Comparison of ENCODE assay signal across 30 mouse cellular contexts in genomic region chr13:51873786-51874185, GRCm38 (mm10).
"Had no signal": no experiment of that assay in that cellular context is flagged by ENCODE, and none has a peak within 500 bp of the region (broad histone marks: within the 10 kb centered on the region; RNA-seq: fewer than 3 reads in every experiment).

No protein-coding gene starts in this region.

- H3K4me2 ChIP-seq: limb, embryonic 12.5 days; limb, embryonic 13.5 days; limb, embryonic 15.5 days; liver, embryonic 13.5 days; liver, embryonic 15.5 days; lung, embryonic 14.5 days; lung, embryonic 15.5 days; midbrain, embryonic 12.5 days; midbrain, embryonic 13.5 days; midbrain, embryonic 15.5 days; neural tube, embryonic 12.5 days; neural tube, embryonic 13.5 days had no signal

- H3K9me3 ChIP-seq: limb, embryonic 10.5 days; limb, embryonic 12.5 days; limb, embryonic 13.5 days; limb, embryonic 15.5 days; liver, embryonic 13.5 days; liver, embryonic 15.5 days; lung, embryonic 15.5 days; midbrain, embryonic 10.5 days; midbrain, embryonic 12.5 days; midbrain, embryonic 15.5 days; neural tube, embryonic 12.5 days; neural tube, embryonic 13.5 days had no signal

- DNase-seq: left cerebral cortex, postnatal 4 days; liver; liver, embryonic 13.5 days; lung, adult 18-20 months; lung, adult 2 months; lung, embryonic 14.5 days; lung, postnatal 10 days; lung, postnatal 14 days; lung, postnatal 36 days; lung, postnatal 4 days; midbrain, embryonic 14.5 days had no signal

- H3K4me3 ChIP-seq: left cerebral cortex, adult 2 months; limb, embryonic 10.5 days; limb, embryonic 12.5 days; limb, embryonic 13.5 days; limb, embryonic 15.5 days; liver, embryonic 13.5 days; liver, embryonic 15.5 days; lung, embryonic 15.5 days; megakaryocyte, embryonic 14.5 days; midbrain, embryonic 10.5 days; midbrain, embryonic 12.5 days; midbrain, embryonic 13.5 days; midbrain, embryonic 15.5 days; myocyte; neural tube, embryonic 12.5 days; neural tube, embryonic 13.5 days had no signal

- H3K27me3 ChIP-seq: limb, embryonic 12.5 days; limb, embryonic 13.5 days; limb, embryonic 15.5 days; liver, embryonic 13.5 days; lung, embryonic 15.5 days; neural tube, embryonic 12.5 days; neural tube, embryonic 13.5 days had no signal

- H3K9ac ChIP-seq: limb, embryonic 12.5 days; limb, embryonic 13.5 days; limb, embryonic 15.5 days; liver, embryonic 13.5 days; liver, embryonic 14.5 days; liver, embryonic 15.5 days; lung, embryonic 14.5 days; lung, embryonic 15.5 days; midbrain, embryonic 12.5 days; midbrain, embryonic 13.5 days; midbrain, embryonic 15.5 days; neural tube, embryonic 12.5 days; neural tube, embryonic 13.5 days had no signal

- H3K27ac ChIP-seq: left cerebral cortex, adult 2 months; limb, embryonic 10.5 days; limb, embryonic 12.5 days; limb, embryonic 13.5 days; limb, embryonic 15.5 days; liver, embryonic 13.5 days; liver, embryonic 14.5 days; liver, embryonic 15.5 days; lung, embryonic 15.5 days; macrophage; midbrain, embryonic 10.5 days; midbrain, embryonic 12.5 days; midbrain, embryonic 13.5 days; midbrain, embryonic 15.5 days; neural tube, embryonic 12.5 days; neural tube, embryonic 13.5 days had no signal

- ATAC-seq: lung, postnatal 0 days; midbrain, embryonic 13.5 days; midbrain, embryonic 15.5 days; midbrain, embryonic 16.5 days had no signal

- H3K36me3 ChIP-seq: limb, embryonic 10.5 days; limb, embryonic 12.5 days; limb, embryonic 13.5 days; limb, embryonic 15.5 days; liver, embryonic 13.5 days; liver, embryonic 15.5 days; lung, embryonic 15.5 days; midbrain, embryonic 10.5 days; midbrain, embryonic 12.5 days; midbrain, embryonic 13.5 days; midbrain, embryonic 15.5 days; neural tube, embryonic 12.5 days; neural tube, embryonic 13.5 days had no signal

- H3K4me1 ChIP-seq: liver, embryonic 13.5 days; liver, embryonic 15.5 days; midbrain, embryonic 15.5 days; neural tube, embryonic 12.5 days had no signal
